Mouse (Mus musculus) cerebellum, adult 2 months (tissue): ENCODE results near the gene Gm10229. TPM values are rescaled to one million over a fixed set of nuclear protein-coding genes. Genes with fewer than 3 reads are reported as not detected.
"Not testable (repeated sequence)": the region's sequence is repeated elsewhere in the genome, so short reads cannot be mapped to it uniquely, and the experiment has no call there.

Source experiments
- DNase-seq, 2 experiments: peaks; one replicate each; pipeline ENCODE4 v3.0.0; 2021
- H3K27ac ChIP-seq: fragments of 200-500 bp; 2 replicates; pipeline ENCODE4 v1.5.1; 2012; ENCODE audit warnings: low read length, control low read depth, inconsistent platforms; ENCODE audit not compliant: insufficient read depth
- H3K27me3 ChIP-seq: fragments of 200-500 bp; 2 replicates; pipeline ENCODE4 v1.6.1; 2012; ENCODE audit warnings: inconsistent platforms, mild to moderate bottlenecking, low read length, moderate library complexity; ENCODE audit not compliant: control insufficient read depth, insufficient read depth
- H3K4me1 ChIP-seq: fragments of 200-500 bp; 2 replicates; pipeline ENCODE4 v1.6.1; 2011; ENCODE audit warnings: low read length; ENCODE audit not compliant: control insufficient read depth, insufficient read depth
- H3K4me3 ChIP-seq: fragments of 200-500 bp; replicated peaks from 2 replicates; pipeline ENCODE3; 2011; ENCODE audit warnings: mild to moderate bottlenecking, low read depth, low read length, control low read depth; ENCODE audit not compliant: insufficient read depth
- CTCF ChIP-seq: fragments of 200-500 bp; IDR thresholded peaks from 2 replicates; pipeline ENCODE4 v1.5.1; 2011; ENCODE audit warnings: low read depth, mild to moderate bottlenecking, control low read depth, low read length, moderate library complexity, borderline replicate concordance; ENCODE audit not compliant: insufficient read depth
- POLR2A ChIP-seq: fragments of 200-500 bp; IDR thresholded peaks from 2 replicates; pipeline ENCODE4 v1.6.1; 2011; ENCODE audit warnings: low read length, control low read depth, borderline replicate concordance; ENCODE audit not compliant: insufficient read depth
- WGBS: fragments of 180-500 bp; shearing (Covaris S2); methylation state at CpG from one replicate; pipeline ENCODE4 v1.1.7; 2018; 5-methylcytosine and 5-hydroxymethylcytosine counted together
- polyA plus RNA-seq: library from polyadenylated mRNA; depleted of rRNA; stranded (reverse); fragments of >200 nt; gene quantifications from 2 replicates; pipeline ENCODE4 v1.2.3, GENCODE M21; 2012; rRNA removed

Gene Gm10229
- not detected in 2 replicates for polyA plus RNA-seq

DNA sequence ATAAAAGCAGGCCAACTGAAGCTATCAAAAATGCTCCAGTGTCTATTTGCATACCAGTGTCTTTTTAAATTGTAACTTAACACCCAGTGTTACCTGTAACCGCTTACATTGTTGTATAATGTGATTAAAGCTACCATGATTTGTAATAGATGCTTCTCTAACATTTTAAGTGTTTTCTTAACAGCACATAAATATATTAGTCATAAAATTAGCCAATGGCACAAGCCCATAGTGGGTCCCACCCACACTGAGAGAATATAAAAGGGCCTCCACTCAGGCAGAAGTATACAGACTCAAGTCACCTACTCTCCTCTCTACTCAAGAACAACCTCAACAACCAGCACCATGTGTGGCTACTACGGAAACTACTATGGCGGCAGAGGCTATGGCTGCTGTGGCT lies at the start of gene Gm10229:
Gm10229 (plus strand) TSS at position 301 of the 400 bp plus-strand sequence.
- 94% methylated on average over 3 of the region's 3 CpGs for WGBS
- H3K4me1 ChIP-seq, DNase-seq, H3K4me3 ChIP-seq, H3K27ac ChIP-seq, H3K27me3 ChIP-seq: not testable (repeated sequence)

DNA sequence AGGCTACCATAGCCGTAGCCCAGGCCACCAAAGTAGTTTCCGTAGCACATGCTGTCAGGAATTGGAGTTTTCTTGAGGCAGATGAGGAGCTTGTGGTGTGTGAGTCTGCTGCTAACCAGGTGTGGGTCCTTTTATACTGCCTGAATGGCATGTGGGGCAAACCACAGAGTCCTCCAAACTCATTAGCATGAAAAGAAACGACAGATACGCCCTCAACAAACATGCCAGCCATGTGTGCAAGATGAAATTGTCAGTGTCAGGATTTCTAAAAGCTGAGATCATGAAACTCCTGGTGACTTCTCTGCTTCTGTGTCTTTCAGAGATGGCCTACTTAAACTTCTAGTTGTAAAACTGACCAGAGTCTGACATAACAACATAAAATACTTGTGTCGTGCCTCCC lies 4.4 kb upstream of the Gm10229 start, which contains the start of gene Krtap22-2:
Krtap22-2 (minus strand) TSS at position 101 of the 400 bp plus-strand sequence.
- 76% methylated on average over 5 of the region's 5 CpGs for WGBS

DNA sequence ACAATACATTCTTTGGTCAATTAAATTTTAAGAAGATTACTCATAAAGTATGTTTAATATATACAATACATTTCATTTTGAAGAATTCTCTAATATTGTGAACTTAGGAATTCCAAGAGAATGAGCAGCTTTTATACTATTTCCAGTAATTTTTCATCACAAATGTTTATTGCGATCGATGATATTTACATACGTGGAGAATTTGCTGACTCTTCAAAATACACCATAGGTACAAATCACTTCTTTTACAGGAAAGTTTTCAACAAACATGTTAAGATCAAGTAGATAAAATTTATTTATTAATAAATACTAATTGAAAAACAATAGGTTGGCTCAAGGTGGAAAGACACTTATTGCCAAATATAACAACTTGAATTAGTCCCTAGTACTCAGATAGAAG lies 1.1 kb upstream of the Gm10229 start:
- Histone ChIP-seq H3K4me3 (no peak overlapping the region), H3K4me1 (no peaks in the 10 kb centered on the region), H3K27ac (no peak overlapping the region), H3K27me3 (no peaks in the 10 kb centered on the region)
- whole genome bisulfite sequencing = 98% methylated on average over 3 of the region's 3 CpGs
- no peak for DNase-seq
- TF ChIP-seq CTCF = no peak
- no peak for TF ChIP-seq POLR2A

More for the DNA sequence above, 4.4 kb upstream of the Gm10229 start, which contains the start of gene Krtap22-2:
- DNase-seq = no peak
- H3K27me3 ChIP-seq = no peaks in the 10 kb centered on the region
- no peak within 1 kb of the TSS for H3K27ac ChIP-seq
- TF ChIP-seq POLR2A (no peak), CTCF (no peak)
- no peak within 1 kb of the TSS for H3K4me3 ChIP-seq
- no peaks in the 10 kb centered on the region for H3K4me1 ChIP-seq

DNA sequence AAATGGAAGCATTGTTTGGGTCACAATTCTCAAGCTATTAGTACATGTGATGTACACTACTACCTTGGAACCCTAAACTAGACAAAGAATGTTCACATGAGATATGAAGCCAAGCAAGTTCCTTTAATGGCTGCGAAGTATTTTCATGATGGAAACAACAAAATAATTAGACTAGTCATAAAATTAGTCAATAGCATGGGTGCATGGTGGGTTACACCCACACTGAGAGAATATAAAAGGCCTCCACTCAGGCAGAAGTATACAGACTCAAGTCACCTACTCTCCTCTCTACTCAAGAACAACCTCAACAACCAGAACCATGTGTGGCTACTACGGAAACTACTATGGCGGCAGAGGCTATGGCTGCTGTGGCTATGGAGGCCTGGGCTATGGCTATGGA lies 16.3 kb downstream of the Gm10229 start, which contains the start of gene Krtap6-1:
Krtap6-1 (plus strand) TSS at position 301 of the 400 bp plus-strand sequence.
- H3K4me1 ChIP-seq, H3K27me3 ChIP-seq, H3K4me3 ChIP-seq, DNase-seq, H3K27ac ChIP-seq: not testable (repeated sequence)
- WGBS = 91% methylated on average over 3 of the region's 3 CpGs

DNA sequence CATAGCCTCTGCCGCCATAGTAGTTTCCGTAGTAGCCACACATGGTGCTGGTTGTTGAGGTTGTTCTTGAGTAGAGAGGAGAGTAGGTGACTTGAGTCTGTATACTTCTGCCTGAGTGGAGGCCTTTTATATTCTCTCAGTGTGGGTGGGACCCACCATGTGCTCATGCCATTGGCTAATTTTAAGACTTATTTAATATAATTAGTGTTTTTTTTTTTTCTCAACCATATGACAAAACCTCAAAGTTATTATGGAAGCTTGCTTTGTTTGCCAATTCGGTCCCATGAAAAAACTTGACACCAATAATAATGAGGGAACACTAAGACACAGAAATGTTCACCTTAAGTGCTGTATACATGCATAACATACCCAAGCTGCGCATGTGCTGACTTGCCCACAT lies 26.3 kb downstream of the Gm10229 start, which contains the start of gene Gm10228:
Gm10228 (minus strand) TSS at position 101 of the 400 bp plus-strand sequence.
- not testable (repeated sequence) for H3K27me3 ChIP-seq, H3K4me1 ChIP-seq, H3K4me3 ChIP-seq, H3K27ac ChIP-seq, DNase-seq
- 89% methylated on average over 2 of the region's 4 CpGs for WGBS

DNA sequence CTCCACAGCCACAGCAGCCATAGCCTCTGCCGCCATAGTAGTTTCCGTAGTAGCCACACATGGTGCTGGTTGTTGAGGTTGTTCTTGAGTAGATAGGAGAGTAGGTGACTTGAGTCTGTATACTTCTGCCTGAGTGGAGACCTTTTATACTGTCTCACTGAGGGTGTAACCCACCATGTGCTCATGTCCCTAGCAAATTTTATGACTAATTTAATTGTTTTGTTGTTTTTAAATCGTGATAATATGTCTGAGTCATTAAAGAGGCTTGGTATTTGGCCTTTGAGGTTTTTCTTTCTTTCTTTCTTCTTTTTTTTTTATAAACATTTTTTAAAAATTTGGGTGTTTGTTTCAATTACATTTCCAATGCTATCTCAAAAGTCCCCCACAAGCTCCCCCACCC lies 32.7 kb downstream of the Gm10229 start, which contains the start of gene Krtap6-5:
Krtap6-5 (minus strand) TSS at position 101 of the 400 bp plus-strand sequence.
- no peaks in the 10 kb centered on the region for H3K4me1 ChIP-seq
- H3K27ac ChIP-seq = no peak within 1 kb of the TSS
- H3K27me3 ChIP-seq = no peaks in the 10 kb centered on the region
- no peak within 1 kb of the TSS for H3K4me3 ChIP-seq
- no peak for DNase-seq
- WGBS = 90% methylated on average over 3 of the region's 3 CpGs
- TF ChIP-seq POLR2A (no peak), CTCF (no peak)

DNA sequence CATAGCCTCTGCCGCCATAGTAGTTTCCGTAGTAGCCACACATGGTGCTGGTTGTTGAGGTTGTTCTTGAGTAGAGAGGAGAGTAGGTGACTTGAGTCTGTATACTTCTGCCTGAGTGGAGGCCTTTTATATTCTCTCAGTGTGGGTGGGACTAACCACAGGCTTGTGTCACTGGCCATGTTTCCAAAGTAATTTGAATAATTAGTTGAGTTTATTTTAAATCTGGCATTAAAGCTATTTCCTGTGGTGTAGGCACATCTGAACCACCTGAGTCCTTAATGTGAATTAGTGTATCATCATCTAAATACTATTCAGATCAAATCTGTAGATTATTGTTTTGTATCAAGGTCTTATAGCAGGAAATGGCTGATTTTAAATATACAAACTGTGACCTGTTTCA lies 48.8 kb downstream of the Gm10229 start, which contains the start of gene 1110025L11Rik:
1110025L11Rik (minus strand) TSS at position 101 of the 400 bp plus-strand sequence.
- not testable (repeated sequence) for H3K27ac ChIP-seq, H3K4me1 ChIP-seq, H3K4me3 ChIP-seq, DNase-seq, H3K27me3 ChIP-seq
- no CpG with 5 or more reads among the region's 2 CpGs for WGBS

Other genes with a start within 250 kb of the Gm10229 start
- gene 2310057N15Rik, start 241.1 kb upstream of the Gm10229 start, polyA plus RNA-seq = not detected in 2 replicates
- not detected in 2 replicates for gene Gm5965, start 237.4 kb upstream of the Gm10229 start, polyA plus RNA-seq
- gene Gm20741, start 203.1 kb upstream of the Gm10229 start, polyA plus RNA-seq = not detected in 2 replicates
- gene Krtap15, start 195.1 kb upstream of the Gm10229 start, polyA plus RNA-seq = not detected in 2 replicates
- gene Krtap14, start 189.1 kb upstream of the Gm10229 start, polyA plus RNA-seq = not detected in 2 replicates
- gene Krtap19-1, start 145.9 kb upstream of the Gm10229 start, polyA plus RNA-seq = not detected in 2 replicates
- not detected in 2 replicates for gene Krtap19-2, start 141.0 kb upstream of the Gm10229 start, polyA plus RNA-seq
- not detected in 2 replicates for gene Krtap19-3, start 137.2 kb upstream of the Gm10229 start, polyA plus RNA-seq
- gene Krtap19-4, start 130.2 kb upstream of the Gm10229 start, polyA plus RNA-seq = not detected in 2 replicates
- gene Krtap19-5, start 118.8 kb upstream of the Gm10229 start, polyA plus RNA-seq = not detected in 2 replicates
- gene Krtap19-9b, start 83.0 kb upstream of the Gm10229 start, polyA plus RNA-seq = not detected in 2 replicates
- gene Krtap16-3, start 52.4 kb upstream of the Gm10229 start, polyA plus RNA-seq = not detected in 2 replicates
- not detected in 2 replicates for gene Krtap22-2, start 4.5 kb upstream of the Gm10229 start, polyA plus RNA-seq
- gene Krtap6-1, start 16.4 kb downstream of the Gm10229 start, polyA plus RNA-seq = not detected in 2 replicates
- not detected in 2 replicates for gene Gm10228, start 26.2 kb downstream of the Gm10229 start, polyA plus RNA-seq
- not detected in 2 replicates for gene Krtap6-5, start 32.6 kb downstream of the Gm10229 start, polyA plus RNA-seq
- gene 1110025L11Rik, start 48.7 kb downstream of the Gm10229 start, polyA plus RNA-seq = not detected in 2 replicates
- not detected in 2 replicates for gene Krtap6-3, start 68.7 kb downstream of the Gm10229 start, polyA plus RNA-seq
- gene Gm6358, start 125.6 kb downstream of the Gm10229 start, polyA plus RNA-seq = not detected in 2 replicates
- not detected in 2 replicates for gene Gm10061, start 135.8 kb downstream of the Gm10229 start, polyA plus RNA-seq
- not detected in 2 replicates for gene Gm9789, start 142.7 kb downstream of the Gm10229 start, polyA plus RNA-seq
- not detected in 2 replicates for gene Gm7735, start 154.2 kb downstream of the Gm10229 start, polyA plus RNA-seq
- gene 1110057P08Rik, start 159.5 kb downstream of the Gm10229 start, polyA plus RNA-seq = not detected in 2 replicates
- not detected in 2 replicates for gene Krtap20-2, start 190.6 kb downstream of the Gm10229 start, polyA plus RNA-seq